Mouse (Mus musculus) CH12.LX (cell line): ENCODE measurements around the gene Rex1bd. TPM values are rescaled to one million over a fixed set of nuclear protein-coding genes. Genes with fewer than 3 reads are reported as not detected.
A peak's percentile ranks its signal among the peaks of the same experiment; 100 is the strongest.

Experiments used
- DNase-seq: peaks from one replicate; pipeline ENCODE4 v3.0.0-alpha.2; 2013; ENCODE audit errors: extremely low read depth
- H3K27ac ChIP-seq: 2 replicates; pipeline ENCODE4 v1.5.1; 2012; ENCODE audit warnings: low read depth, mild to moderate bottlenecking, control low read depth, moderate library complexity; ENCODE audit not compliant: insufficient read depth
- H3K27me3 ChIP-seq: replicated peaks from 2 replicates; pipeline ENCODE3; 2012; ENCODE audit warnings: inconsistent platforms
- H3K36me3 ChIP-seq, 2 experiments: replicated peaks in 1 of 2; 2 replicates each; pipeline versions ENCODE3 to v1.6.1; 2012; ENCODE audit warnings: inconsistent platforms in 1 of 2, low read length in 1 of 2, mild to moderate bottlenecking in 1 of 2, mixed read lengths in 1 of 2, moderate library complexity in 1 of 2; ENCODE audit not compliant: control insufficient read depth in 1 of 2, insufficient read depth in 1 of 2
- H3K4me1 ChIP-seq, 2 experiments: 2 replicates each; pipeline ENCODE4 v1.6.1; 2012; ENCODE audit warnings: inconsistent platforms in 1 of 2, moderate library complexity in 1 of 2; ENCODE audit not compliant: insufficient read depth in 2 of 2, control insufficient read depth in 1 of 2
- H3K4me2 ChIP-seq: 2 replicates; pipeline ENCODE4 v1.6.1; 2012; ENCODE audit warnings: low read depth, mild to moderate bottlenecking, control low read depth; ENCODE audit not compliant: poor library complexity, insufficient read depth, severe bottlenecking
- H3K4me3 ChIP-seq, 3 experiments: fragments of 150-350 bp in 1 of 3; sonication (generic) in 1 of 3; replicated peaks in 1 of 3; 2 replicates each; pipeline versions ENCODE3 to v1.5.1; 2011 to 2012; ENCODE audit warnings: low read depth in 2 of 3, low read length in 2 of 3, mild to moderate bottlenecking in 2 of 3, moderate library complexity in 2 of 3, control low read depth in 1 of 3, improper control_type of control experiment in 1 of 3, inconsistent platforms in 1 of 3, mixed read lengths in 1 of 3; ENCODE audit not compliant: poor library complexity in 1 of 3
- H3K79me2 ChIP-seq: replicated peaks from 2 replicates; pipeline ENCODE4 v1.6.1; 2012; ENCODE audit warnings: mild to moderate bottlenecking, moderate library complexity; ENCODE audit not compliant: control insufficient read depth, poor library complexity, insufficient read depth, severe bottlenecking; ENCODE audit errors: extremely low read depth
- H3K9ac ChIP-seq: 2 replicates; pipeline ENCODE4 v1.6.1; 2012; ENCODE audit warnings: low read depth, mild to moderate bottlenecking, control low read depth, moderate library complexity; ENCODE audit not compliant: insufficient read depth
- H3K9me3 ChIP-seq: replicated peaks from 2 replicates; pipeline ENCODE3; 2012; ENCODE audit warnings: low read length, inconsistent platforms, mixed read lengths
- BHLHE40 ChIP-seq: IDR thresholded peaks from 2 replicates; pipeline ENCODE4 v1.6.1; 2011; ENCODE audit warnings: mild to moderate bottlenecking, low read depth, low read length, improper control_type of control experiment
- CHD1 ChIP-seq: IDR thresholded peaks from 2 replicates; pipeline ENCODE4 v1.6.1; 2012; ENCODE audit warnings: low read depth, low read length, improper control_type of control experiment, inconsistent platforms
- CHD2 ChIP-seq: IDR thresholded peaks from 2 replicates; pipeline ENCODE4 v1.6.1; 2011; ENCODE audit warnings: low read length, improper control_type of control experiment
- CTCF ChIP-seq, 2 experiments: IDR thresholded peaks in 1 of 2; conservative IDR thresholded peaks in 1 of 2; 2 replicates each; pipeline ENCODE4 v1.5.1; 2011 to 2012; ENCODE audit warnings: low read depth in 2 of 2, low read length in 2 of 2, improper control_type of control experiment in 1 of 2, inconsistent platforms in 1 of 2, mild to moderate bottlenecking in 1 of 2, moderate library complexity in 1 of 2
- E2F4 ChIP-seq: IDR thresholded peaks from 2 replicates; pipeline ENCODE4 v1.6.1; 2011; ENCODE audit warnings: low read depth, low read length, improper control_type of control experiment; ENCODE audit not compliant: insufficient replicate concordance
- ELF1 ChIP-seq: IDR thresholded peaks from 2 replicates; pipeline ENCODE4 v1.6.1; 2014; ENCODE audit warnings: low read depth, mild to moderate bottlenecking, inconsistent platforms, low read length, improper control_type of control experiment
- EP300 ChIP-seq: IDR thresholded peaks from 2 replicates; pipeline ENCODE4 v1.6.1; 2011; ENCODE audit warnings: low read length, improper control_type of control experiment
- ETS1 ChIP-seq: conservative IDR thresholded peaks from 2 replicates; pipeline ENCODE4 v1.6.1; 2012; ENCODE audit warnings: low read depth, mild to moderate bottlenecking, inconsistent platforms, low read length, improper control_type of control experiment, moderate library complexity
- GABPA ChIP-seq: IDR thresholded peaks from 2 replicates; pipeline ENCODE4 v1.6.1; 2012; ENCODE audit warnings: low read depth, low read length, improper control_type of control experiment, inconsistent platforms; ENCODE audit not compliant: insufficient replicate concordance
- HCFC1 ChIP-seq: IDR thresholded peaks from 2 replicates; pipeline ENCODE4 v1.6.1; 2012; ENCODE audit warnings: low read depth, mild to moderate bottlenecking, inconsistent platforms, low read length, improper control_type of control experiment
- IRF4 ChIP-seq: IDR thresholded peaks from 2 replicates; pipeline ENCODE4 v1.6.1; 2014; ENCODE audit warnings: low read depth, mild to moderate bottlenecking, inconsistent platforms, low read length, improper control_type of control experiment
- JUN ChIP-seq: IDR thresholded peaks from 2 replicates; pipeline ENCODE4 v1.6.1; 2011; ENCODE audit warnings: low read depth, mild to moderate bottlenecking, low read length, improper control_type of control experiment, moderate library complexity; ENCODE audit not compliant: insufficient read depth
- JUND ChIP-seq: conservative IDR thresholded peaks from 2 replicates; pipeline ENCODE4 v1.6.1; 2011; ENCODE audit warnings: low read depth, low read length, improper control_type of control experiment
- KAT2A ChIP-seq: IDR thresholded peaks from 2 replicates; pipeline ENCODE4 v1.6.1; 2012; ENCODE audit warnings: low read length, improper control_type of control experiment, inconsistent platforms; ENCODE audit not compliant: insufficient replicate concordance
- MAFK ChIP-seq: IDR thresholded peaks from 2 replicates; pipeline ENCODE4 v1.6.1; 2011; ENCODE audit warnings: low read length, improper control_type of control experiment; ENCODE audit not compliant: insufficient replicate concordance
- MAX ChIP-seq: IDR thresholded peaks from 2 replicates; pipeline ENCODE4 v1.6.1; 2011; ENCODE audit warnings: low read length, improper control_type of control experiment
- MAZ ChIP-seq: IDR thresholded peaks from 2 replicates; pipeline ENCODE4 v1.6.1; 2012; ENCODE audit warnings: low read depth, mild to moderate bottlenecking, inconsistent platforms, low read length, improper control_type of control experiment, moderate library complexity
- MEF2A ChIP-seq: IDR thresholded peaks from 2 replicates; pipeline ENCODE4 v1.6.1; 2014; ENCODE audit warnings: low read depth, mild to moderate bottlenecking, inconsistent platforms, low read length, improper control_type of control experiment, borderline replicate concordance
- MXI1 ChIP-seq: IDR thresholded peaks from 2 replicates; pipeline ENCODE4 v1.6.1; 2011; ENCODE audit warnings: mild to moderate bottlenecking, low read depth, low read length, improper control_type of control experiment
- MYC ChIP-seq: IDR thresholded peaks from 2 replicates; pipeline ENCODE4 v1.6.1; 2011; ENCODE audit warnings: low read depth, mild to moderate bottlenecking, improper control_type of control experiment, low read length
- NELFE ChIP-seq: IDR thresholded peaks from 2 replicates; pipeline ENCODE4 v1.6.1; 2011; ENCODE audit warnings: low read depth, low read length, improper control_type of control experiment
- NRF1 ChIP-seq: IDR thresholded peaks from 2 replicates; pipeline ENCODE4 v1.6.1; 2014; ENCODE audit warnings: low read depth, mild to moderate bottlenecking, inconsistent platforms, low read length, improper control_type of control experiment, moderate library complexity
- PAX5 ChIP-seq: IDR thresholded peaks from 2 replicates; pipeline ENCODE4 v1.6.1; 2012; ENCODE audit warnings: low read length, inconsistent platforms, mixed read lengths
- POLR2A ChIP-seq: IDR thresholded peaks from 2 replicates; pipeline ENCODE4 v1.6.1; 2011; ENCODE audit warnings: low read depth, mild to moderate bottlenecking, improper control_type of control experiment, low read length
- POLR2AphosphoS2 ChIP-seq: IDR thresholded peaks from 2 replicates; pipeline ENCODE4 v1.6.1; 2011; ENCODE audit warnings: low read depth, low read length, improper control_type of control experiment
- RAD21 ChIP-seq: IDR thresholded peaks from 2 replicates; pipeline ENCODE4 v1.6.1; 2011; ENCODE audit warnings: low read depth, mild to moderate bottlenecking, low read length, improper control_type of control experiment, moderate library complexity
- RCOR1 ChIP-seq: conservative IDR thresholded peaks from 2 replicates; pipeline ENCODE4 v1.6.1; 2012; ENCODE audit warnings: low read depth, mild to moderate bottlenecking, inconsistent platforms, low read length, improper control_type of control experiment
- SIN3A ChIP-seq: IDR thresholded peaks from 2 replicates; pipeline ENCODE4 v1.6.1; 2012; ENCODE audit warnings: low read length, improper control_type of control experiment, inconsistent platforms
- SMC3 ChIP-seq: IDR thresholded peaks from 2 replicates; pipeline ENCODE4 v1.6.1; 2011; ENCODE audit warnings: low read depth, low read length, improper control_type of control experiment
- TBP ChIP-seq: conservative IDR thresholded peaks from 2 replicates; pipeline ENCODE4 v1.6.1; 2011; ENCODE audit warnings: low read depth, low read length, improper control_type of control experiment
- TCF12 ChIP-seq: IDR thresholded peaks from 2 replicates; pipeline ENCODE4 v1.6.1; 2014; ENCODE audit warnings: low read depth, mild to moderate bottlenecking, inconsistent platforms, low read length, improper control_type of control experiment
- UBTF ChIP-seq: IDR thresholded peaks from 2 replicates; pipeline ENCODE4 v1.6.1; 2012; ENCODE audit warnings: low read depth, mild to moderate bottlenecking, inconsistent platforms, low read length, improper control_type of control experiment, moderate library complexity
- USF1 ChIP-seq: IDR thresholded peaks from 2 replicates; pipeline ENCODE4 v1.6.1; 2014; ENCODE audit warnings: low read depth, mild to moderate bottlenecking, inconsistent platforms, low read length, improper control_type of control experiment
- USF2 ChIP-seq: conservative IDR thresholded peaks from 2 replicates; pipeline ENCODE4 v1.6.1; 2011; ENCODE audit warnings: low read depth, low read length, improper control_type of control experiment
- ZC3H11A ChIP-seq: IDR thresholded peaks from 2 replicates; pipeline ENCODE4 v1.6.1; 2012; ENCODE audit warnings: low read depth, mild to moderate bottlenecking, inconsistent platforms, low read length, improper control_type of control experiment
- ZKSCAN1 ChIP-seq: IDR thresholded peaks from 2 replicates; pipeline ENCODE4 v1.6.1; 2012; ENCODE audit warnings: low read depth, inconsistent platforms, low read length, improper control_type of control experiment, borderline replicate concordance
- ZMIZ1 ChIP-seq: IDR thresholded peaks from 2 replicates; pipeline ENCODE4 v1.6.1; 2012; ENCODE audit warnings: low read depth, mild to moderate bottlenecking, inconsistent platforms, low read length, improper control_type of control experiment
- ZNF384 ChIP-seq: IDR thresholded peaks from 2 replicates; pipeline ENCODE4 v1.6.1; 2012; ENCODE audit warnings: low read depth, low read length, improper control_type of control experiment, inconsistent platforms
- dilution Hi-C: fragments of 300-500 bp; cut with MboI; formaldehyde crosslinking; loops from 2 replicates; pipeline ENCODE4 v1.14.3; 2020; ENCODE audit warnings: low sequenced_read_pairs; ENCODE audit not compliant: extremely low pct_unique_long_range_greater_than_20kb, extremely low pct_ligation_motif_present
- in situ Hi-C: fragments of 300-500 bp; cut with MboI; formaldehyde crosslinking; loops from 3 replicates; pipeline ENCODE4 v1.14.3; 2019; ENCODE audit warnings: low sequenced_read_pairs, low pct_ligation_motif_present, low pct_unique_long_range_greater_than_20kb, mixed read lengths
- polyA plus RNA-seq: library from polyadenylated mRNA; unstranded; fragments of >175 nt; gene quantifications from 2 replicates; pipeline ENCODE4 v1.2.1, GENCODE M21; 2012; ENCODE audit warnings: low read depth; ENCODE audit not compliant: insufficient read length
- total RNA-seq, 2 experiments: library from RNA; depleted of rRNA; stranded (reverse); fragments of 300-350 nt in 1 of 2; fragments of >200 nt in 1 of 2; gene quantifications; 2 replicates each; pipeline ENCODE4 v1.2.3; 2012 to 2014

The Rex1bd gene
- total and polyA plus RNA-seq, 3 experiments = 38.4 to 90.0 (median 47.8) TPM

- H3K79me2 ChIP-seq = peaks cover 30% of the 10 kb centered on the region
- in situ Hi-C loops = no loop called here
- dilution Hi-C loops = no loop called here
- peaks cover 23 to 55% of the 10 kb centered on the region in 2 experiments for H3K36me3 ChIP-seq
- peak; percentile 99 for DNase-seq
- H3K4me1 ChIP-seq = peaks cover 11 to 46% of the 10 kb centered on the region in 2 experiments
- peak within 1 kb of the TSS; percentile 79 for H3K4me2 ChIP-seq
- peak within 1 kb of the TSS; percentile 91 for H3K27ac ChIP-seq
- H3K9me3 ChIP-seq = no peaks in the 10 kb centered on the region
- TF ChIP-seq MAFK (no peak), UBTF (no peak), MXI1 (peak; percentile 81), E2F4 (peak; percentile 85; the same call in 1 of the 2 replicates), IRF4 (peak; percentile 17; the same call in 1 of the 2 replicates), JUND (no peak), ZMIZ1 (peak; percentile 63), ZNF384 (no peak), JUN (no peak), ELF1 (peak; percentile 26), NELFE (peak; percentile 65), RCOR1 (no peak), EP300 (no peak), POLR2A (peak; percentile 75), ZKSCAN1 (no peak), ETS1 (no peak), RAD21 (no peak), HCFC1 (peak; percentile 62), CHD2 (peak; percentile 98), MAZ (peak; percentile 52; the same call in 1 of the 2 replicates), MYC (no peak; the same call in 1 of the 2 replicates), MEF2A (peak; percentile 44; the same call in 1 of the 2 replicates), KAT2A (0 out of 2 replicates have a peak, but pooled peaks have one; percentile 36), BHLHE40 (peak; percentile 23; the same call in 1 of the 2 replicates), USF1 (no peak), CHD1 (peak; percentile 60; the same call in 1 of the 2 replicates), GABPA (no peak), TBP (no peak), TCF12 (peak; percentile 80; the same call in 1 of the 2 replicates), NRF1 (peak; percentile 97), SMC3 (no peak), MAX (peak; percentile 56), POLR2AphosphoS2 (no peak), CTCF (conservative IDR thresholded peaks at IDR 0.05 in 1 of 2, IDR thresholded peaks at IDR 0.05 in 1 of 2; ENCODE audit: low read depth in 2 of 2, low read length in 2 of 2) (no peak), USF2 (no peak), ZC3H11A (no peak), PAX5 (no peak), SIN3A (peak; percentile 26)
- peak within 1 kb of the TSS; percentile 93 to 94 (median 94) for H3K4me3 ChIP-seq
- peak within 1 kb of the TSS; percentile 90 for H3K9ac ChIP-seq
- no peaks in the 10 kb centered on the region for H3K27me3 ChIP-seq
Measured at GRCm38 (mm10) chr8:70539077-70539813, 32.7 kb upstream of the Rex1bd start, which contains the start of gene Ell. Gene Ell, plus strand, starts transcription at chr8:70539457.
